Mouse (Mus musculus): ENCODE measurements at regions not wholly inside any gene's neighbourhood (a gene's known extent, or its start where the extent isn't known, plus 50 kb on each side); places are given as distances from the start of the nearest gene placed in this dataset.

DNA sequence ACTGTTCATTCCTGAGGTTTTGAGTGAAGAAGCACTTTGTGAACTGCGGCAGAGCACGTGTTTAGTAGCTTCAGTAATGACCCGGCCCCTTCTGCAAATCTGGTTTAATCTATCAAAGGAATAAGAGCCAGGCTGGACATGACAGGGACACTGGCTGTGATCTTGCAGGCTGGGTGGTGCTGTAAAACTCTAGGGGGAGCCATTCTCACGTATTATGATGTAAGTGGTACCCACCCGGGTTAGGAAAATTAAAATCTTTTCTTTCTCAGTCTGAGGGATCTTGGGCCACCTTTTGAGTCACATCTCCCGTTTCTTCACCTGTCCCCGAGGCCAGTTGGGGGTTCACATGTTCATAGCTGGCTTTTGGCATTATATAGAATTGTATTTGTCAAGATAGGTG lies 126.0 kb downstream of the Zfp326 start:
- H3K4me3 ChIP-seq = no peak overlapping the region
- no peaks in the 10 kb centered on the region for H3K9me3 ChIP-seq
- peak; percentile 70 for DNase-seq (ENCODE audit: low spot score)
- no peaks in the 10 kb centered on the region for H3K4me1 ChIP-seq
- H3K36me3 ChIP-seq = no peaks in the 10 kb centered on the region
- 33% methylated on average over 7 of the region's 7 CpGs for WGBS
- 0 out of 2 replicates have a peak, but pooled peaks cover 6% of the 10 kb centered on the region for H3K27me3 ChIP-seq (ENCODE audit: insufficient read depth, poor library complexity, severe bottlenecking)
- H3K27ac ChIP-seq = no peak overlapping the region

DNA sequence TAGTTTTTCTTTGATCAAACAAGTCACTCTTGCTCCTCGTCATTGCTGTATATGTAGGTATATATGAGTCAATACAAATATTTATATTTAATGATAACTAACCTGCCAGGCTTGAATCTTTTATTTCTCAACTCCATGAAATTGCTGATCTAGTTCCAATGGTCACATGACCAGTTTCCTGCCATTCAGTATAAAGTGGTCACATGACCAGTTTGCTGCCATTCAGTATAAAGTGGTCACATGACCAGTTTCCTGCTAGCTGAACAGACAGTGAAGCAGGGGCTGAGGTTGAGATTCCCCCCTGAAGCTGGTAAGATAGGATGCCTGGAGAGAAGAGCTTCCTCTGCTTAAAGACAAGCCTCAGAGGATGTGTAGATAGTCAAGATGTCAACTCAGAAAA lies 117.9 kb downstream of the Zfp326 start:
- Histone ChIP-seq H3K4me3 (no peak overlapping the region), H3K27me3 (ENCODE audit: insufficient read depth, poor library complexity, severe bottlenecking) (no peaks in the 10 kb centered on the region), H3K9me3 (no peaks in the 10 kb centered on the region), H3K4me1 (no peaks in the 10 kb centered on the region), H3K36me3 (no peaks in the 10 kb centered on the region), H3K27ac (no peak overlapping the region)
- DNase-seq (ENCODE audit: low spot score) = no peak
- WGBS = 79% methylated on average over 1 of the region's 1 CpGs

DNA sequence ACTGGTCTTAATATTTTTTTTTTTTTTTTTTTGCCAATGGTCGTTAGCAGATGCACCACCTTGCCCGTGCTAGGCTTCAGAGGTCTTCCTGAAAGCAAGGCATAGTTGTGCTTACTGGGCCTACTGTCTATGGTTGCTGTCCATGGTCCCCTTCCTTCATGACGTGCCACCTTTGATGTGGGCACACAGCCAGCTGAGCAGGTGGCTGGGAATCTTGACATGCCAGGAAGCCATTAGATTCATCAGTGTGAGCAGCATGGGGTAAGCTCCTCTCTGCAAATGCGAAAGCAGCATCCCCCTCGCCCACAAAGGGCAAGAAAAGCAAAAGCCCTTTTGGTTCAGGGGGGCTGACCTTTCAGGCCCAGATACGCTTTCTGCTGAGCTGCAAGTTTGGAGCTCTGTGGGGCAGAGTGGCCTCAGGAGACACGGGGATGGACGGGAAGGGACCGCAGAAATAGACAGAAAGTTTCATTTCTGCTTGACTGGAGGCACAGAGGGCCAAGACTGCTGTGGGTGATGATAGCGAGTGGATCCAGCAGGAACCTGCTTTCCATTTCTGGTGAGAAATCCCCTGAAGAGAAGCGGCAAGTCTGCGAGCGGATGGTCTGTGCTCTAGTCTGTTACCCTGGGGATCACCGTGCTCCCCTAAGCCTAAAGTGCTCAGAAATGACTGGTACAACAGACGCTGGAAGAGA lies 116.8 kb downstream of the Zfp326 start:
- 67% methylated on average over 15 of the region's 15 CpGs for WGBS
- H3K4me3 ChIP-seq = no peak overlapping the region
- DNase-seq (ENCODE audit: low spot score) = peak; percentile 45
- H3K9me3 ChIP-seq = no peaks in the 10 kb centered on the region
- no peaks in the 10 kb centered on the region for H3K36me3 ChIP-seq
- no peaks in the 10 kb centered on the region for H3K27me3 ChIP-seq (ENCODE audit: insufficient read depth, poor library complexity, severe bottlenecking)
- no peaks in the 10 kb centered on the region for H3K4me1 ChIP-seq
- no peak overlapping the region for H3K27ac ChIP-seq

DNA sequence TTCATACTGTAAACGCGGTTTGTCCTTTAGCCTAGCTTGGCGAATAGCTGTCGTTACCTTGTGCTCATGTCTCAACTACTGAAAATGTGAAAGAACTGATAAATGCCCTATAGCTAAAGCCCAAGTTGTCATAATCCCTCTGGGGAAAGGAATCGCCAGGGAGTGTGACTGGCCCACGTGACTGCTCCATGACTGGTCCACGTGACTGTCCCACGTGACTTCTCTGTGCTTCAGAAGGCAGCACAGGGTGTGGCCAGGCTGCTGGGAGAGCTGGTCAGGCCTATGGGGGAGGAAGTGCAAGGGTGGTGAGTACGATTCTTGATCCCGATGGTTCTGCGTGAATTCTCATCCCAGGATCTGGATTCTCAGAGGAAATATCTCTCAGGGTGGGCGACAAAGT lies 114.4 kb downstream of the Zfp326 start:
- Histone ChIP-seq H3K27ac (no peak overlapping the region), H3K4me3 (no peak overlapping the region), H3K4me1 (no peaks in the 10 kb centered on the region), H3K27me3 (ENCODE audit: insufficient read depth, poor library complexity, severe bottlenecking) (no peaks in the 10 kb centered on the region), H3K36me3 (no peaks in the 10 kb centered on the region), H3K9me3 (no peaks in the 10 kb centered on the region)
- 83% methylated on average over 12 of the region's 12 CpGs for WGBS
- DNase-seq (ENCODE audit: low spot score) = no peak

DNA sequence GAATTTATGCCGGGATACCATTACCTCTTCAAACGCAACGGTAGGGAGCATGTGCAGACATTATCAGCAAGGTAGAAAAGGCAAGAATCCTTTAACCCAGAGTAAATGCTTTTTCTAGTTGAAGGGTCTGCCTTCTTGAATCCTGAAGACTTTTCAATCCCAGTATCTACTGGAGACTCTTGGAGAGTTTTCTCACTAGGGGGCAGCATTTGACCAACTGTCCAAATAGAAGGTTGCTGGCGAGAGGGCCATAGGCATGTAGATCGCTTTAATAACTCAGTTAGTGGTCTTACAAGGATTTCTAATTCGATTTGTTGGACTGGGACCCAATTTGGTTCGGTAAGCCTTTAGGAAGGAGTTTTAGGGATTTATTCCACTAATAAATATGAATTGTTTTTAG lies 110.0 kb downstream of the Zfp326 start:
- H3K4me3 ChIP-seq = no peak overlapping the region
- DNase-seq (ENCODE audit: low spot score) = no peak
- whole genome bisulfite sequencing = 35% methylated on average over 7 of the region's 7 CpGs
- no peaks in the 10 kb centered on the region for H3K36me3 ChIP-seq
- no peaks in the 10 kb centered on the region for H3K4me1 ChIP-seq
- no peak overlapping the region for H3K27ac ChIP-seq
- H3K27me3 ChIP-seq (ENCODE audit: insufficient read depth, poor library complexity, severe bottlenecking) = no peaks in the 10 kb centered on the region
- no peaks in the 10 kb centered on the region for H3K9me3 ChIP-seq

DNA sequence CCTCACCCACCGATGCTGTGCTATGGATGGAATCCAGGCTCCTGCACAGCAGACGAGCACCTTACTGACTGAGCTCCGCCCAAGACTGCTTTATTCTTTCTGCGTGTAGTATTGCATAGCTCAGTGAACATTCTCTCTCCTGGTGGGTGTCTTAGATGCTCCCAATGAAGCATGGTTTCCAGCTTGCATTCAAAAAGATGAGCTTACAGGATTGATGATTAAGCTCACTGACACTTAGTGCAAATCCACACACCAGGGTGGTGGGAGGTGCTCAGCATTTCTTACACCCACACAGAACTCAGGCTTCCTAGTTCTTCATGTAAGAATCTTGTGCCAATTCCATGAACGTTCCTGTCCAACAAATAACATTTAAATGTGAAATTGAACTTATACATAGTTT lies 106.8 kb downstream of the Zfp326 start:
- DNase-seq (ENCODE audit: low spot score) = no peak
- 68% methylated on average over 5 of the region's 5 CpGs for WGBS
- Histone ChIP-seq H3K4me3 (no peak overlapping the region), H3K27me3 (ENCODE audit: insufficient read depth, poor library complexity, severe bottlenecking) (no peaks in the 10 kb centered on the region), H3K36me3 (no peaks in the 10 kb centered on the region), H3K27ac (no peak overlapping the region), H3K9me3 (no peaks in the 10 kb centered on the region), H3K4me1 (no peaks in the 10 kb centered on the region)

DNA sequence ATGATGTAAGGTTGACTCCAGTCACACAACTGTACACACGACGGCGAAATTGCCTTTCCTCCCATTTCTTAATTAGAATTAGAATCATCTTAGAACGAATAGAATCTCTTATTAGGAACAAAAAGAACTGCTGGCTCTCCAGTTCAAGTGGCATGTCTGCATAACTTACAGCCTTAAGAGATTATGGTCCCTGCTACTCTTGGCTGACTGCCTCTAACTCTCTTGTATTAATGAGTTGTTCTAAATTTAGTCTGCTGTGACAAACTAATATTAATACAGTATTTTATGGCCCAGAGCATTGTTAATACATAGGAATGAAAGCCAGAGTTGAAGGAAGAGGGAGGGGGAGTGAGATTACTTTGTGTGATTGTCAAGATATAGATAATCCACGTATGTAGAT lies 100.4 kb downstream of the Zfp326 start:
- Histone ChIP-seq H3K4me1 (peaks cover 8% of the 10 kb centered on the region), H3K4me3 (no peak overlapping the region), H3K27me3 (ENCODE audit: insufficient read depth, poor library complexity, severe bottlenecking) (no peaks in the 10 kb centered on the region), H3K36me3 (no peaks in the 10 kb centered on the region), H3K9me3 (no peaks in the 10 kb centered on the region), H3K27ac (no peak overlapping the region)
- WGBS = 63% methylated on average over 5 of the region's 5 CpGs
- DNase-seq (ENCODE audit: low spot score) = no peak

DNA sequence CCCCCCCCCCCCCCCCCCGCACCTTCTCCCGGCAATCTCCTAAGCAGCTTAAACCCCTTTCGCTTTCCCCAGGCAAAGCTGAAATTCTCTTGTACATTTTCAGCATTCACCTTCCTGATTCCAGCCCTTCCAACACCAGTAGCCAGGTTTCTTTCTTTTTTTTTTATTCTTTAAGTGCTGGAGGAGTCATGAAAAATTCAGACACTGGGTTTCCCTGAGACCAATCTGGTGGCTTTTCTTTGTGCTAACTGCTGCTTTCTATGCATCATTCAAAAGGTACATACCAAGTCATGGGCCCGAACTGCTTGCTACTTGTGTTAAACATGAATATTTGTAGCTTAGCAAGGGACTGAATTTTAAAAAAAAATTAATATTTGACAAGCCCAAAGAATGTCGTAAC lies 99.7 kb downstream of the Zfp326 start:
- Histone ChIP-seq H3K4me1 (peaks cover 8% of the 10 kb centered on the region), H3K9me3 (no peaks in the 10 kb centered on the region), H3K27me3 (ENCODE audit: insufficient read depth, poor library complexity, severe bottlenecking) (no peaks in the 10 kb centered on the region), H3K36me3 (no peaks in the 10 kb centered on the region), H3K4me3 (peak overlapping the region; percentile 6), H3K27ac (0 out of 2 replicates have a peak overlapping the region, but pooled peaks have one; percentile 29)
- no peak for DNase-seq (ENCODE audit: low spot score)
- 63% methylated on average over 4 of the region's 5 CpGs for WGBS

DNA sequence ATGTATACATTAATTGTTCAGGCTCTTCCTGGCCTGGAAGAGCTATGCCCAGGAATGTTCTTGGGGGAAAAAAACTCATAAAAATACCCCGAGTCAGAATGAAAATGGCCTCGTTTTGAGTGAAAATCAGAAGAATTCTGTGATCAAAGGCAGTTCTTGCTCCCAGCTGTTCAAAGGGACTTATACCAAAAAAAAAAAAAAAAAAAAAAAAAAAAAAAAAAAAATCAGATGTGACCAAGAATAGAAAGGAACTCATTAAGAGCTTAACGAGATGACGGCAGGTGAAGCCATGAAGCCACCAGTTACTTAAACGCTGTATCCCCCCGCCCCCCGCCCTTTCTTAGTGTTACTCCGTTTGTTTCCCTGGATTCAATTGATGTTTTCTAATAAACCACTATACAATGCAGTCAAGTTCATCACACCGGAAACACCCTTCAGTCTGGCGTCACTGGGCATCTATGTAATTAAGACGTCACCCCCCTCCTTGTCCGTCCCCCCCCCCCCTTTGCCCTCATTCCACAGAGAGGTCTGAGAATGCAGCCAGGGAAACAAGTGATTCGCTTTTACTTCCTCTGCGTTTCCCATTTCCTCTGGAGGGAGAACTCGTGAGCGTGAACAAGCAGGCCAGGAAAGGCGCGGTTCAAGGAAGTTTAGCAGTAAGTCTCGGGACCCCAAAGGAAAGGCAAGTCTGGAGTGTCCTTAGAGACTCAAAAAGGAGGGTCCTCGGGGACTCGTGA lies 99.1 kb downstream of the Zfp326 start:
- Histone ChIP-seq H3K4me3 (peak overlapping the region; percentile 6), H3K27me3 (ENCODE audit: insufficient read depth, poor library complexity, severe bottlenecking) (no peaks in the 10 kb centered on the region), H3K4me1 (peaks cover 8% of the 10 kb centered on the region), H3K36me3 (no peaks in the 10 kb centered on the region), H3K27ac (no peak overlapping the region), H3K9me3 (no peaks in the 10 kb centered on the region)
- WGBS = 53% methylated on average over 21 of the region's 21 CpGs
- no peak for DNase-seq (ENCODE audit: low spot score)

DNA sequence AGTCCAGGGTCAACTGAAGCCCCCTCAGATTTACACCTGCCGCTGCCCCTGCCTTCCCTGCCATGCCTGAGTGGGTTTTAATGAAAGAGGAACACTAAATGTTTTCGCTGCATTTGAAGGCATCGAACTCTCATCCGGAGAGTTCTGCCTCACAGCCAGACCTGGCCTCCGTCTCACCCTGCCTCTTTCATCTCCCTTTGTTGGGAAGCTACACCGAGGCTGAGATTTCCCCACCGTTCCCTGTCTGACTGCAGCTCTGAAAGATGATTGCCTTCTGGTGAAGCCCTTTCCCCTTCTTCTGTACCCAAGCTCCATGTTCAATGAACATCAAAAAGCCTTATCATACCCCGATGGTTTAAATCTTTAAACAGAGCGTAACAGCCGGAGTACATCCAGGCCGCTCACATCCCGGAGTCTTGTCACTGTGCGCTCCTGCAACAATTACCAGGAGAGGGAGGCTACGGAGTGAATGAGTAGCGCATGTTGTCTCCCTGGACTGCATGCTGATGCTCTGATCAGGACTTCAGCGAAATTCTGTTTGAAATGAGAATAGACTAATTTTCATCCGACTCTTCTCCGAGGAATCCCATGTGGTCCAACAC lies 98.3 kb downstream of the Zfp326 start:
- H3K36me3 ChIP-seq = no peaks in the 10 kb centered on the region
- 83% methylated on average over 18 of the region's 18 CpGs for whole genome bisulfite sequencing
- no peak overlapping the region for H3K27ac ChIP-seq
- H3K4me1 ChIP-seq = peaks cover 8% of the 10 kb centered on the region
- H3K27me3 ChIP-seq (ENCODE audit: insufficient read depth, poor library complexity, severe bottlenecking) = no peaks in the 10 kb centered on the region
- H3K4me3 ChIP-seq = no peak overlapping the region
- H3K9me3 ChIP-seq = no peaks in the 10 kb centered on the region
- no peak for DNase-seq (ENCODE audit: low spot score)
